Mouse (Mus musculus): ENCODE data around the gene Slc8b1. TPM values are rescaled to one million over a fixed set of nuclear protein-coding genes. Genes with fewer than 3 reads are reported as not detected.

Slc8b1 gene
- polyA plus RNA-seq, 1 experiment from 2014 or later = 1.6 TPM

- 68% methylated on average over 4 of the region's 4 CpGs for WGBS
- Histone ChIP-seq H3K36me3 (ENCODE audit: control insufficient read depth, insufficient read depth, low read length) (no peaks in the 10 kb centered on the region), H3K9me3 (ENCODE audit: control insufficient read depth, low read length) (no peaks in the 10 kb centered on the region), H3K4me2 (ENCODE audit: low read depth, severe bottlenecking) (no peak overlapping the region), H3K4me1 (ENCODE audit: control insufficient read depth, insufficient read depth, low read length) (peaks cover 11% of the 10 kb centered on the region; the same call in 1 of the 2 replicates), H3K27me3 (ENCODE audit: control insufficient read depth, insufficient read depth, low read length) (no peaks in the 10 kb centered on the region), H3K9ac (ENCODE audit: low read length) (no peak overlapping the region), H3K4me3 (ENCODE audit: low read depth, low read length) (no peak overlapping the region), H3K27ac (replicated peaks; ENCODE audit: low read depth, low read length) (no peak overlapping the region)
- ATAC-seq (ENCODE audit: insufficient number of reproducible peaks, low FRiP score, low TSS enrichment, low read depth) (no peak), DNase-seq (ENCODE audit: low spot score) (no peak)
Measured at GRCm38 (mm10) chr5:120507311-120507710, 3.7 kb upstream of the Slc8b1 start.

- Histone ChIP-seq H3K4me1 (ENCODE audit: control insufficient read depth, insufficient read depth, low read length) (peaks cover 11% of the 10 kb centered on the region), H3K9ac (ENCODE audit: low read length) (no peak overlapping the region; the same call in 1 of the 2 replicates), H3K27ac (replicated peaks; ENCODE audit: low read depth, low read length) (no peak overlapping the region), H3K27me3 (ENCODE audit: control insufficient read depth, insufficient read depth, low read length) (no peaks in the 10 kb centered on the region), H3K9me3 (ENCODE audit: control insufficient read depth, low read length) (no peaks in the 10 kb centered on the region), H3K36me3 (ENCODE audit: control insufficient read depth, insufficient read depth, low read length) (no peaks in the 10 kb centered on the region), H3K4me3 (ENCODE audit: low read depth, low read length) (peak overlapping the region; percentile 41), H3K4me2 (ENCODE audit: low read depth, severe bottlenecking) (peak overlapping the region; percentile 58)
- DNase-seq (ENCODE audit: low spot score) (no peak), ATAC-seq (ENCODE audit: insufficient number of reproducible peaks, low FRiP score, low TSS enrichment, low read depth) (no peak)
- 32% methylated on average over 14 of the region's 14 CpGs for WGBS
Measured at GRCm38 (mm10) chr5:120511643-120512220, 764 bp downstream of the Slc8b1 start.

- Histone ChIP-seq H3K9me3 (ENCODE audit: control insufficient read depth, low read length) (no peaks in the 10 kb centered on the region), H3K4me2 (ENCODE audit: low read depth, severe bottlenecking) (no peak overlapping the region), H3K9ac (ENCODE audit: low read length) (no peak overlapping the region)
Measured at GRCm38 (mm10) chr5:120512911-120513555, 2.1 kb downstream of the Slc8b1 start.

GRCm38 (mm10) chr5:120514031-120514677, 3.2 kb downstream of the Slc8b1 start:
- H3K4me2 ChIP-seq (ENCODE audit: low read depth, severe bottlenecking) = no peak overlapping the region
- ATAC-seq (ENCODE audit: insufficient number of reproducible peaks, low FRiP score, low TSS enrichment, low read depth) = no peak
- H3K27ac ChIP-seq (replicated peaks; ENCODE audit: low read depth, low read length) = no peak overlapping the region
- no peaks in the 10 kb centered on the region for H3K27me3 ChIP-seq (ENCODE audit: control insufficient read depth, insufficient read depth, low read length)
- no peaks in the 10 kb centered on the region for H3K36me3 ChIP-seq (ENCODE audit: control insufficient read depth, insufficient read depth, low read length)
- peaks cover 11% of the 10 kb centered on the region for H3K4me1 ChIP-seq (ENCODE audit: control insufficient read depth, insufficient read depth, low read length)
- no peak overlapping the region for H3K4me3 ChIP-seq (ENCODE audit: low read depth, low read length)
- H3K9ac ChIP-seq (ENCODE audit: low read length) = no peak overlapping the region
- DNase-seq (ENCODE audit: low spot score) = no peak
- 69% methylated on average over 9 of the region's 9 CpGs for WGBS
- no peaks in the 10 kb centered on the region for H3K9me3 ChIP-seq (ENCODE audit: control insufficient read depth, low read length)

More at GRCm38 (mm10) chr5:120512911-120513555, 2.1 kb downstream of the Slc8b1 start:
- 40% methylated on average over 15 of the region's 15 CpGs for WGBS
- Histone ChIP-seq H3K36me3 (ENCODE audit: control insufficient read depth, insufficient read depth, low read length) (no peaks in the 10 kb centered on the region), H3K27ac (replicated peaks; ENCODE audit: low read depth, low read length) (no peak overlapping the region), H3K4me1 (ENCODE audit: control insufficient read depth, insufficient read depth, low read length) (peaks cover 11% of the 10 kb centered on the region), H3K4me3 (ENCODE audit: low read depth, low read length) (no peak overlapping the region), H3K27me3 (ENCODE audit: control insufficient read depth, insufficient read depth, low read length) (no peaks in the 10 kb centered on the region)
- ATAC-seq (ENCODE audit: insufficient number of reproducible peaks, low FRiP score, low TSS enrichment, low read depth) (no peak), DNase-seq (ENCODE audit: low spot score) (no peak)

- DNase-seq (ENCODE audit: low spot score) = no peak
Measured at GRCm38 (mm10) chr5:120514754-120515153, 3.8 kb downstream of the Slc8b1 start.

GRCm38 (mm10) chr5:120515451-120515850, 4.5 kb downstream of the Slc8b1 start:
- Histone ChIP-seq H3K27ac (replicated peaks; ENCODE audit: low read depth, low read length) (no peak overlapping the region), H3K27me3 (ENCODE audit: control insufficient read depth, insufficient read depth, low read length) (no peaks in the 10 kb centered on the region), H3K9me3 (ENCODE audit: control insufficient read depth, low read length) (no peaks in the 10 kb centered on the region), H3K4me1 (ENCODE audit: control insufficient read depth, insufficient read depth, low read length) (peaks cover 8% of the 10 kb centered on the region), H3K9ac (ENCODE audit: low read length) (no peak overlapping the region), H3K4me3 (ENCODE audit: low read depth, low read length) (no peak overlapping the region), H3K4me2 (ENCODE audit: low read depth, severe bottlenecking) (no peak overlapping the region), H3K36me3 (ENCODE audit: control insufficient read depth, insufficient read depth, low read length) (no peaks in the 10 kb centered on the region)
- DNase-seq (ENCODE audit: low spot score) (no peak), ATAC-seq (ENCODE audit: insufficient number of reproducible peaks, low FRiP score, low TSS enrichment, low read depth) (no peak)
- WGBS = 70% methylated on average over 7 of the region's 7 CpGs

More at GRCm38 (mm10) chr5:120514754-120515153, 3.8 kb downstream of the Slc8b1 start:
- H3K4me3 ChIP-seq (ENCODE audit: low read depth, low read length) = no peak overlapping the region
- 34% methylated on average over 4 of the region's 4 CpGs for WGBS
- H3K9me3 ChIP-seq (ENCODE audit: control insufficient read depth, low read length) = no peaks in the 10 kb centered on the region
- H3K4me2 ChIP-seq (ENCODE audit: low read depth, severe bottlenecking) = no peak overlapping the region
- H3K36me3 ChIP-seq (ENCODE audit: control insufficient read depth, insufficient read depth, low read length) = no peaks in the 10 kb centered on the region
- H3K9ac ChIP-seq (ENCODE audit: low read length) = no peak overlapping the region
- no peaks in the 10 kb centered on the region for H3K27me3 ChIP-seq (ENCODE audit: control insufficient read depth, insufficient read depth, low read length)
- no peak overlapping the region for H3K27ac ChIP-seq (replicated peaks; ENCODE audit: low read depth, low read length)
- no peak for ATAC-seq (ENCODE audit: insufficient number of reproducible peaks, low FRiP score, low TSS enrichment, low read depth)
- peaks cover 11% of the 10 kb centered on the region for H3K4me1 ChIP-seq (ENCODE audit: control insufficient read depth, insufficient read depth, low read length)

- peaks cover 6% of the 10 kb centered on the region for H3K4me1 ChIP-seq (ENCODE audit: control insufficient read depth, insufficient read depth, low read length)
- no peak overlapping the region for H3K27ac ChIP-seq (replicated peaks; ENCODE audit: low read depth, low read length)
Measured at GRCm38 (mm10) chr5:120516221-120516984, 5.4 kb downstream of the Slc8b1 start.

GRCm38 (mm10) chr5:120517552-120517951, 6.6 kb downstream of the Slc8b1 start:
- H3K27me3 ChIP-seq (ENCODE audit: control insufficient read depth, insufficient read depth, low read length) = no peaks in the 10 kb centered on the region
- H3K4me1 ChIP-seq (ENCODE audit: control insufficient read depth, insufficient read depth, low read length) = peaks cover 4% of the 10 kb centered on the region
- no peak overlapping the region for H3K4me2 ChIP-seq (ENCODE audit: low read depth, severe bottlenecking)
- ATAC-seq (ENCODE audit: insufficient number of reproducible peaks, low FRiP score, low TSS enrichment, low read depth) = no peak
- 64% methylated on average over 9 of the region's 9 CpGs for WGBS
- no peak for DNase-seq (ENCODE audit: low spot score)
- no peak overlapping the region for H3K4me3 ChIP-seq (ENCODE audit: low read depth, low read length)
- no peaks in the 10 kb centered on the region for H3K9me3 ChIP-seq (ENCODE audit: control insufficient read depth, low read length)
- H3K27ac ChIP-seq (replicated peaks; ENCODE audit: low read depth, low read length) = no peak overlapping the region
- no peaks in the 10 kb centered on the region for H3K36me3 ChIP-seq (ENCODE audit: control insufficient read depth, insufficient read depth, low read length)
- H3K9ac ChIP-seq (ENCODE audit: low read length) = no peak overlapping the region

More at GRCm38 (mm10) chr5:120516221-120516984, 5.4 kb downstream of the Slc8b1 start:
- H3K27me3 ChIP-seq (ENCODE audit: control insufficient read depth, insufficient read depth, low read length) = no peaks in the 10 kb centered on the region
- no peak for DNase-seq (ENCODE audit: low spot score)
- no peaks in the 10 kb centered on the region for H3K9me3 ChIP-seq (ENCODE audit: control insufficient read depth, low read length)
- H3K9ac ChIP-seq (ENCODE audit: low read length) = no peak overlapping the region
- H3K4me2 ChIP-seq (ENCODE audit: low read depth, severe bottlenecking) = no peak overlapping the region
- no peaks in the 10 kb centered on the region for H3K36me3 ChIP-seq (ENCODE audit: control insufficient read depth, insufficient read depth, low read length)
- ATAC-seq (ENCODE audit: insufficient number of reproducible peaks, low FRiP score, low TSS enrichment, low read depth) = no peak
- 37% methylated on average over 15 of the region's 15 CpGs for WGBS
- H3K4me3 ChIP-seq (ENCODE audit: low read depth, low read length) = no peak overlapping the region
